10 mouse cellular contexts compared by ENCODE assay signal in genomic region chr11:113452861-113453568, GRCm38 (mm10).
A peak's percentile ranks its signal among the peaks of the same experiment; 100 is the strongest.
DNase-seq lines count a peak whose midpoint lies in the region; ATAC-seq and TF ChIP-seq lines count a peak whose summit lies in the region.
"Had no signal": no experiment of that assay in that cellular context is flagged by ENCODE, and none has a peak within 500 bp of the region (broad histone marks: within the 10 kb centered on the region; RNA-seq: fewer than 3 reads in every experiment).

No protein-coding gene starts in this region.

- peak overlapping the region; percentile 10; the same call in 1 of the 2 replicates for H3K4me2 ChIP-seq in embryonic facial prominence, embryonic 11.5 days (ENCODE audit: low read depth, low read length)
- no peak overlapping the region for H3K4me2 ChIP-seq in hindbrain, embryonic 14.5 days (replicated peaks)
- H3K4me2 ChIP-seq in midbrain, postnatal 0 days (ENCODE audit: low read depth, low read length, poor library complexity, severe bottlenecking), result no peak overlapping the region

- peak; percentile 23; the same call in 1 of the 2 replicates for ATAC-seq in embryonic facial prominence, embryonic 11.5 days (replicated peaks; ENCODE audit: insufficient number of reproducible peaks, low FRiP score, low TSS enrichment, low read depth)
- ATAC-seq in hindbrain, embryonic 14.5 days (ENCODE audit: low FRiP score), result peak; percentile 53; the same call in 1 of the 2 replicates
- ATAC-seq in midbrain, postnatal 0 days (ENCODE audit: low FRiP score), result no peak
- ATAC-seq in erythroid progenitor cell, adult 5-6 weeks (replicated peaks; ENCODE audit: low FRiP score, poor library complexity, severe bottlenecking), result no peak
- ATAC-seq in megakaryocyte, adult 5-6 weeks (ENCODE audit: poor library complexity, severe bottlenecking), result no peak
- ATAC-seq: CD4-positive, CD25-positive, alpha-beta regulatory T cell, adult 4 months had no signal

- DNase-seq in kidney, postnatal 4 days, result peak; percentile 46 to 49
- no peak for DNase-seq in kidney, adult 18-20 months
- DNase-seq in embryonic facial prominence, embryonic 11.5 days (ENCODE audit: low spot score), result peak; percentile 67
- DNase-seq in hindbrain, embryonic 14.5 days (ENCODE audit: low spot score), result no peak
- peak; percentile 27 for DNase-seq in midbrain, postnatal 0 days (ENCODE audit: low spot score)
- DNase-seq in spleen, postnatal 4 days (ENCODE audit: low spot score in 2 of 2), result no peak

- no peak overlapping the region for H3K9ac ChIP-seq in embryonic facial prominence, embryonic 11.5 days (replicated peaks; ENCODE audit: low read length)
- no peak overlapping the region for H3K9ac ChIP-seq in hindbrain, embryonic 14.5 days
- no peak overlapping the region for H3K9ac ChIP-seq in midbrain, postnatal 0 days (replicated peaks; ENCODE audit: low read length, poor library complexity, severe bottlenecking)
- H3K9ac ChIP-seq: liver, embryonic 14.5 days had no signal

- TF ChIP-seq CTCF in midbrain, postnatal 0 days (IDR thresholded peaks at IDR 0.05), result no peak

- no peaks in the 10 kb centered on the region for H3K9me3 ChIP-seq in embryonic facial prominence, embryonic 11.5 days (replicated peaks; ENCODE audit: control insufficient read depth, low read length)
- H3K9me3 ChIP-seq in hindbrain, embryonic 14.5 days (ENCODE audit: control insufficient read depth, low read length), result peaks cover 11% of the 10 kb centered on the region; the same call in 1 of the 2 replicates
- no peaks in the 10 kb centered on the region for H3K9me3 ChIP-seq in midbrain, postnatal 0 days (ENCODE audit: low read length)

- no peak overlapping the region for H3K4me3 ChIP-seq in embryonic facial prominence, embryonic 11.5 days (ENCODE audit: low read depth, low read length)
- no peak overlapping the region for H3K4me3 ChIP-seq in hindbrain, embryonic 14.5 days (replicated peaks; ENCODE audit: low read length)
- no peak overlapping the region for H3K4me3 ChIP-seq in midbrain, postnatal 0 days (ENCODE audit: low read depth, low read length)

- 19% methylated on average over 16 of the region's 16 CpGs for WGBS in embryonic facial prominence, embryonic 11.5 days
- WGBS in hindbrain, embryonic 14.5 days, result 34% methylated on average over 16 of the region's 16 CpGs
- WGBS in midbrain, postnatal 0 days, result 32% methylated on average over 16 of the region's 16 CpGs

- no peaks in the 10 kb centered on the region for H3K36me3 ChIP-seq in embryonic facial prominence, embryonic 11.5 days (replicated peaks; ENCODE audit: control insufficient read depth, insufficient read depth, low read depth, low read length)
- H3K36me3 ChIP-seq in hindbrain, embryonic 14.5 days (replicated peaks; ENCODE audit: control insufficient read depth, insufficient read depth), result no peaks in the 10 kb centered on the region
- no peaks in the 10 kb centered on the region for H3K36me3 ChIP-seq in midbrain, postnatal 0 days (ENCODE audit: insufficient read depth, low read length)

- H3K27me3 ChIP-seq in embryonic facial prominence, embryonic 11.5 days (ENCODE audit: control insufficient read depth, insufficient read depth, low read length), result no peaks in the 10 kb centered on the region
- H3K27me3 ChIP-seq in hindbrain, embryonic 14.5 days (ENCODE audit: control insufficient read depth, insufficient read depth, low read length), result no peaks in the 10 kb centered on the region
- no peaks in the 10 kb centered on the region for H3K27me3 ChIP-seq in midbrain, postnatal 0 days (ENCODE audit: insufficient read depth, low read length)

- peaks cover 3% of the 10 kb centered on the region for H3K4me1 ChIP-seq in embryonic facial prominence, embryonic 11.5 days (ENCODE audit: control insufficient read depth, insufficient read depth, low read length)
- H3K4me1 ChIP-seq in hindbrain, embryonic 14.5 days (replicated peaks; ENCODE audit: control insufficient read depth, insufficient read depth, low read length), result peaks cover 32% of the 10 kb centered on the region
- no peaks in the 10 kb centered on the region for H3K4me1 ChIP-seq in midbrain, postnatal 0 days (ENCODE audit: insufficient read depth, low read length)

- H3K27ac ChIP-seq in embryonic facial prominence, embryonic 11.5 days (replicated peaks; ENCODE audit: low read depth, low read length), result peak overlapping the region; percentile 28; the same call in 1 of the 2 replicates
- peak overlapping the region; percentile 77 for H3K27ac ChIP-seq in hindbrain, embryonic 14.5 days
- H3K27ac ChIP-seq in midbrain, postnatal 0 days (ENCODE audit: low read depth, low read length), result no peak overlapping the region
- H3K27ac ChIP-seq: liver, embryonic 14.5 days had no signal

Comparison
In these comparisons a context has a peak if more than half of its experiments do, and no peak if none do; other contexts are left out.
1. DNase-seq: peak in kidney, postnatal 4 days (2 of 2), embryonic facial prominence, embryonic 11.5 days (single experiment) and midbrain, postnatal 0 days (single experiment); none in kidney, adult 18-20 months (single experiment), hindbrain, embryonic 14.5 days (single experiment) and spleen, postnatal 4 days (0 of 2).
2. ATAC-seq: peak in embryonic facial prominence, embryonic 11.5 days (single experiment) and hindbrain, embryonic 14.5 days (single experiment); none in midbrain, postnatal 0 days (single experiment), erythroid progenitor cell, adult 5-6 weeks (single experiment) and megakaryocyte, adult 5-6 weeks (single experiment).